In genomic region chr5:114997327-114997726, GRCm38 (mm10) we compare ENCODE assay signal across 23 mouse cellular contexts. TPM values are rescaled to one million over a fixed set of nuclear protein-coding genes. Genes with fewer than 3 reads are reported as not detected.
"Had no signal": no experiment of that assay in that cellular context is flagged by ENCODE, and none has a peak within 500 bp of the region (broad histone marks: within the 10 kb centered on the region; RNA-seq: fewer than 3 reads in every experiment).

No protein-coding gene starts in this region.

- DNase-seq: kidney, adult 8-10 months; kidney, postnatal 10 days; kidney, postnatal 36 days; layer of hippocampus, adult 9-11 months; liver, embryonic 13.5 days; lung, embryonic 14.5 days; retina, postnatal 1 day; right cerebral cortex, postnatal 25 days; spleen, adult 18-20 months; thymus, postnatal 25 days had no signal

- H3K27me3 ChIP-seq: kidney, embryonic 15.5 days; midbrain, embryonic 12.5 days; midbrain, embryonic 15.5 days; neural tube, embryonic 12.5 days; neural tube, embryonic 15.5 days; stomach, embryonic 15.5 days had no signal

- H3K36me3 ChIP-seq: kidney, embryonic 15.5 days; liver, embryonic 13.5 days; midbrain, embryonic 12.5 days; midbrain, embryonic 15.5 days; neural tube, embryonic 12.5 days; neural tube, embryonic 15.5 days; stomach, embryonic 15.5 days had no signal

- ATAC-seq: intestine, postnatal 0 days; midbrain, embryonic 15.5 days had no signal

- H3K4me2 ChIP-seq: kidney, embryonic 15.5 days; lung, embryonic 14.5 days; midbrain, embryonic 12.5 days; midbrain, embryonic 15.5 days; neural tube, embryonic 12.5 days; neural tube, embryonic 15.5 days; stomach, embryonic 15.5 days had no signal

- H3K4me1 ChIP-seq: liver, embryonic 13.5 days; midbrain, embryonic 12.5 days; midbrain, embryonic 15.5 days; neural tube, embryonic 12.5 days; neural tube, embryonic 15.5 days; stomach, embryonic 15.5 days had no signal

- H3K4me3 ChIP-seq: kidney, embryonic 15.5 days; liver, embryonic 13.5 days; megakaryocyte, embryonic 14.5 days; midbrain, embryonic 12.5 days; midbrain, embryonic 15.5 days; neural tube, embryonic 12.5 days; neural tube, embryonic 15.5 days; stomach, embryonic 15.5 days had no signal

- H3K9me3 ChIP-seq: kidney, embryonic 15.5 days; liver, embryonic 13.5 days; midbrain, embryonic 12.5 days; midbrain, embryonic 15.5 days; neural tube, embryonic 12.5 days; neural tube, embryonic 15.5 days; stomach, embryonic 15.5 days had no signal

- H3K27ac ChIP-seq: kidney, embryonic 15.5 days; liver, embryonic 13.5 days; macrophage; midbrain, embryonic 12.5 days; midbrain, embryonic 15.5 days; neural tube, embryonic 12.5 days; neural tube, embryonic 15.5 days; stomach, embryonic 15.5 days had no signal

- H3K9ac ChIP-seq: kidney, embryonic 15.5 days; liver, embryonic 13.5 days; lung, embryonic 14.5 days; midbrain, embryonic 12.5 days; midbrain, embryonic 15.5 days; neural tube, embryonic 12.5 days; neural tube, embryonic 15.5 days; stomach, embryonic 15.5 days had no signal

RNA-seq across cellular contexts. Expression of gene Hnf1a, which starts 26.4 kb away (rescaled TPM):
- total RNA-seq: layer of hippocampus, postnatal 25 days; left cerebral cortex, adult 18-20 months; left cerebral cortex, postnatal 25 days had no signal
- polyA plus RNA-seq: limb, embryonic 11.5 days; lung, embryonic 14.5 days; macrophage had no signal
